Mouse (Mus musculus): ENCODE measurements at regions not wholly inside any gene's neighbourhood (a gene's known extent, or its start where the extent isn't known, plus 50 kb on each side); places are given as distances from the start of the nearest gene placed in this dataset.

DNA sequence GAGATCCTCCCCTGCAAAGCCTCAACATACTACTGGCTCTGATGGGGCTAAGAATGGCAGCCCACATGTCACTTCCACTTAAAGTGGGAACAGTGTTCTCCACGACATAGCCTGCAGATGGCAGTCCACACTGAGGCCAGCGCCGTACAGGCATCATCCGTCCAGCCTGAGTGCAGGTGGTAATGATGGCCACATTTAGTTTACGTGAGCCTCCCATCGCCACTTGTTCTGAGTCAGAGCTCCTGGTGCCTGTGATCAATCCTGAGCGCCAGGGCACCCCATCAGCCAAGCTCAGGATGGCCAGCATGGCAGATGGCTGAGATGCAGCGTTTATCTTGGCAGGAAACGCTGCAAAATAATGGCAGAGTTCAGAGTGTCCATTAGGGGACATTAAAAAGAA, 159.6 kb downstream of the Adgrd1 start:
- no peak for ATAC-seq
- no peak overlapping the region for H3K4me2 ChIP-seq (replicated peaks; ENCODE audit: low read depth, low read length)
- no peak for DNase-seq (ENCODE audit: low spot score)
- no peak overlapping the region for H3K27ac ChIP-seq (ENCODE audit: low read length)
- peak; percentile 47 for TF ChIP-seq CTCF (IDR thresholded peaks at IDR 0.05)
- TF ChIP-seq EP300 (IDR thresholded peaks at IDR 0.05): no peak
- 60% methylated on average over 9 of the region's 9 CpGs for WGBS
- no peaks in the 10 kb centered on the region for H3K36me3 ChIP-seq (ENCODE audit: insufficient read depth, low read length)
- H3K9ac ChIP-seq (replicated peaks; ENCODE audit: low read depth): no peak overlapping the region
- no peak overlapping the region for H3K4me3 ChIP-seq (ENCODE audit: low read depth, low read length)
- H3K27me3 ChIP-seq (replicated peaks; ENCODE audit: insufficient read depth, low read length): no peaks in the 10 kb centered on the region
- no peaks in the 10 kb centered on the region for H3K4me1 ChIP-seq (ENCODE audit: insufficient read depth, low read depth, low read length)
- no peaks in the 10 kb centered on the region for H3K9me3 ChIP-seq (ENCODE audit: low read length)

DNA sequence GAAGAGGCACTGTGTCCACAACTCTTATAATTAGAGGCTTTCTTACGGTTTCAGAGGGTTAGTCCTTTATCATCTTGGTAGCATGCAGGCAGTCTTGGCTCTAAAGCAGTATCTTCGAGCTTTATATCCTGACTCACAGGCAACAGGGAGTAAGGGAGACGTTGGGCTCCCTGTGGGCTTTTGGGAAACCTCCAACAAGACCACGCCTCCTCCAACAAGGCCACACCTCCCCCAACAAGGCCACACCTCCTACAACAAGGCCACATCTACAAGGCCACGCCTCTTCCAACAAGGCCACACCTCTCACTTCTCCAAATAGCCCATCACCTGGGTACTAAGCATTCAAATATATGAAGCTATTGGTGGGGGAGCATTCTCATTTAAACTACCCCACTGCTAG, 160.7 kb downstream of the Adgrd1 start:
- Histone ChIP-seq H3K9me3 (ENCODE audit: low read length) (no peaks in the 10 kb centered on the region), H3K27me3 (replicated peaks; ENCODE audit: insufficient read depth, low read length) (no peaks in the 10 kb centered on the region), H3K4me2 (replicated peaks; ENCODE audit: low read depth, low read length) (no peak overlapping the region), H3K27ac (ENCODE audit: low read length) (no peak overlapping the region), H3K9ac (replicated peaks; ENCODE audit: low read depth) (no peak overlapping the region), H3K4me1 (ENCODE audit: insufficient read depth, low read depth, low read length) (no peaks in the 10 kb centered on the region; the same call in 1 of the 2 replicates), H3K36me3 (ENCODE audit: insufficient read depth, low read length) (no peaks in the 10 kb centered on the region), H3K4me3 (ENCODE audit: low read depth, low read length) (no peak overlapping the region)
- ATAC-seq: no peak
- TF ChIP-seq EP300 (IDR thresholded peaks at IDR 0.05) (no peak), CTCF (IDR thresholded peaks at IDR 0.05) (no peak)
- WGBS: 64% methylated on average over 5 of the region's 5 CpGs
- DNase-seq (ENCODE audit: low spot score): no peak

DNA sequence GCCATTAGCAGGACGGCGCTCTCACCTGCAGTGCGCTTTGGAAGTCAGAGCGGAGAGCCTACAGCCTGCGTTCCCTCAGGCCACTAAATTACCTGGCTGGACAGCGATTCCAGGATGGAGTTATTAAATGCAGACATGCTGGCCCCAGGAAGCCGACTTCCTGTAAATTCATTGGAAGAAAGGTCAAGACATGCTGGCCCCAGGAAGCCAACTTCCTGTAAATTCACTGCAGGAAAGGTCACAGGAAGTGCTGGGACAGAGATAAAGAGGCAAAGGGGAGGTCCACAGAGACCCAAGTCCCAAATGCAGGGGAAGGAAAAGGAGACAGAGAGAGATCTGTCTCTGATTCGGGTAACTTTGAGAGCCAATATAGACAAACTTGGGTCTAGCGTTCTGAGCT, 164.1 kb downstream of the Adgrd1 start:
- Histone ChIP-seq H3K4me1 (ENCODE audit: insufficient read depth, low read depth, low read length) (no peaks in the 10 kb centered on the region; the same call in 1 of the 2 replicates), H3K9me3 (ENCODE audit: low read length) (no peaks in the 10 kb centered on the region), H3K27me3 (replicated peaks; ENCODE audit: insufficient read depth, low read length) (no peaks in the 10 kb centered on the region), H3K27ac (ENCODE audit: low read length) (0 out of 2 replicates have a peak overlapping the region, but pooled peaks have one; percentile 20), H3K4me2 (replicated peaks; ENCODE audit: low read depth, low read length) (no peak overlapping the region), H3K36me3 (ENCODE audit: insufficient read depth, low read length) (no peaks in the 10 kb centered on the region), H3K4me3 (ENCODE audit: low read depth, low read length) (no peak overlapping the region), H3K9ac (replicated peaks; ENCODE audit: low read depth) (no peak overlapping the region)
- 58% methylated on average over 9 of the region's 9 CpGs for WGBS
- TF ChIP-seq EP300 (IDR thresholded peaks at IDR 0.05): peak; percentile 98
- TF ChIP-seq CTCF (IDR thresholded peaks at IDR 0.05): no peak
- peak; percentile 22 for DNase-seq (ENCODE audit: low spot score)
- peak; percentile 75 for ATAC-seq

DNA sequence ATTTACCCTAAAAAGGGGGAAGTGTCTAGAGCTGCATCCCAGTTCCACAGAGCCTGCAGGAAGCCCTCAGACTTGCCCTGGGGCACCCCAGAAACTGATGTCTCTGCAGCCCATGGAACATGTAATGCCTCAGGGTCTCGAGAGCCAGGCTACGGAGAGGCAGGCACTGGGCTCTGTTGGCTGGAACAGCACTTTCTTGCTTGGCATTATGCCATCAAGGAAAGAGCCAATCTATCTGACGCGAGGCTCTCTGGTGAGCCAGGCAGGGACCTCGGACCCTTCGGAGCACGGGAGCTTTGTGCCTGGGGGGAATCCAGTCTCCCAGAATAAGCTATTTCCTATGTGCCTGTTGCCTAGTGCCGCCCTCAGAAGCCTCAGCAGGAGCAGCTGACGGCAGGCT, 166.6 kb downstream of the Adgrd1 start:
- Histone ChIP-seq H3K9me3 (ENCODE audit: low read length) (no peaks in the 10 kb centered on the region), H3K27ac (ENCODE audit: low read length) (no peak overlapping the region), H3K36me3 (ENCODE audit: insufficient read depth, low read length) (no peaks in the 10 kb centered on the region), H3K4me3 (ENCODE audit: low read depth, low read length) (no peak overlapping the region), H3K4me1 (ENCODE audit: insufficient read depth, low read depth, low read length) (no peaks in the 10 kb centered on the region; the same call in 1 of the 2 replicates), H3K4me2 (replicated peaks; ENCODE audit: low read depth, low read length) (no peak overlapping the region), H3K27me3 (replicated peaks; ENCODE audit: insufficient read depth, low read length) (no peaks in the 10 kb centered on the region), H3K9ac (replicated peaks; ENCODE audit: low read depth) (no peak overlapping the region)
- WGBS: 29% methylated on average over 9 of the region's 9 CpGs
- no peak for DNase-seq (ENCODE audit: low spot score)
- no peak for TF ChIP-seq EP300 (IDR thresholded peaks at IDR 0.05)
- no peak for TF ChIP-seq CTCF (IDR thresholded peaks at IDR 0.05)
- no peak for ATAC-seq

DNA sequence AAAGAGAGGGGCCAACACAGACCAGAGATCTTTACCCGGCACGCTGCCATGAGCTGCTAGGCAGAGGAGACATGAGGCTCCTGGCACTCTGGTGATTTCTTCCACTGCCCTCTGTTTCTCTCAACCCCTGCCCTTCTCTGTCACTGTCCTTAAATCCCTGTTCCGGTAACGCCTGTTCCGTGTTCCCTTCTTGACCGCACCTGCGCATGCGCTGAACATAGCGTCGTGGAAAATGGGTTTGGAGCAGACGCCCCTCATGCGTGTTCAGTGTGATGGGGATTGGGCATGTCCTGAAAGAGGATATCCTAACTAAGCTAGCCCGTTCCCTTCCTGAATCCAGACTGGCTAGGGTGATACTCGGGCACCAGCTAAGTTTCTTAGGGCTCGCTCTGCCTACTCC, 167.8 kb downstream of the Adgrd1 start:
- DNase-seq (ENCODE audit: low spot score) (no peak), ATAC-seq (no peak)
- Histone ChIP-seq H3K9ac (replicated peaks; ENCODE audit: low read depth) (no peak overlapping the region), H3K27ac (ENCODE audit: low read length) (no peak overlapping the region), H3K4me2 (replicated peaks; ENCODE audit: low read depth, low read length) (no peak overlapping the region), H3K36me3 (ENCODE audit: insufficient read depth, low read length) (no peaks in the 10 kb centered on the region), H3K27me3 (replicated peaks; ENCODE audit: insufficient read depth, low read length) (no peaks in the 10 kb centered on the region), H3K4me3 (ENCODE audit: low read depth, low read length) (no peak overlapping the region), H3K4me1 (ENCODE audit: insufficient read depth, low read depth, low read length) (no peaks in the 10 kb centered on the region; the same call in 1 of the 2 replicates), H3K9me3 (ENCODE audit: low read length) (no peaks in the 10 kb centered on the region)
- no peak for TF ChIP-seq CTCF (IDR thresholded peaks at IDR 0.05)
- no peak for TF ChIP-seq EP300 (IDR thresholded peaks at IDR 0.05)
- WGBS: 92% methylated on average over 15 of the region's 15 CpGs

DNA sequence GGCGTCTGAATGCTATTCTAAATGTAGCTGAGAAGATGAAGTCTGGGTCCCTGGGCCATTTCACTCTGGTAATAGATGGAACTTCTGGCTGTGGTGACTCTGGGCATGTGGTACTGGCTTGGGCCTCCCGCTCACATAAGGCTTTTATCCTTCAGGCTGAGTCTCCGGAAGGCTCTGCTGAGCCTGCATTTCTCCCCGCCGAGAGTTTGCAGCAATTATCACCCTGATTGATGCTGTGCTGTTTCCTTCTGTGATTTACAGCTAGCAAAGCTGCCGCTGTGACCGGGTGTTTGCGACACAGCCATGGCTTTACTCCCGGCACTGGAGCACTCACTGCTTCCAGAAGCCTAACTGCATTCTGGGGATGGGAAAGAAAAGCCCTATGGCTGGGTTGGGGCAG, 171.9 kb downstream of the Adgrd1 start:
- no peaks in the 10 kb centered on the region for H3K27me3 ChIP-seq (replicated peaks; ENCODE audit: insufficient read depth, low read length)
- TF ChIP-seq EP300 (IDR thresholded peaks at IDR 0.05) (no peak), CTCF (IDR thresholded peaks at IDR 0.05) (no peak)
- no peak for ATAC-seq

DNA sequence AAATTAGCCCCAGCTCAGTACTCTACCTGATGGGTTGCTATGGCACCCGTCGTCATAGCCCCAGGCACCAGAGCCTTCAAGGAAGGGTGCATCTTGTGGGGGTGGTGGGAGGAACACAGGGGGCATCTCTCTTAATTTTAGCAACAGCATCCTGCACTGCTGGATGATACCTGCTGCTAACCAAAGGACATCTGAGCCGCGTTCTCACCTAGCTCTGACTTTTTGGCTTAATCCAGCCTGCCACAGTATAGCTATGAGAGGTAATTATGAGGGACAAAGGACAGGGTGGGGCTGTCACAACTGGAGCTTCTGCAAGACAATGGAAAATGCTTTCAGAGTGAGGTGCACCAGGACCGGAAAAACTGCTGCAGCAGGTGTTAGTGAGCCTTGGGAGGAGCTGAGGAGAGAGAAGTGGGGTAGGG, 173.5 kb downstream of the Adgrd1 start:
- no peak for ATAC-seq
- 29% methylated on average over 5 of the region's 5 CpGs for WGBS
- Histone ChIP-seq H3K9me3 (ENCODE audit: low read length) (no peaks in the 10 kb centered on the region), H3K27ac (ENCODE audit: low read length) (no peak overlapping the region), H3K4me1 (ENCODE audit: insufficient read depth, low read depth, low read length) (no peaks in the 10 kb centered on the region), H3K9ac (replicated peaks; ENCODE audit: low read depth) (no peak overlapping the region), H3K27me3 (replicated peaks; ENCODE audit: insufficient read depth, low read length) (no peaks in the 10 kb centered on the region), H3K4me3 (ENCODE audit: low read depth, low read length) (no peak overlapping the region), H3K4me2 (replicated peaks; ENCODE audit: low read depth, low read length) (no peak overlapping the region), H3K36me3 (ENCODE audit: insufficient read depth, low read length) (no peaks in the 10 kb centered on the region)
- no peak for TF ChIP-seq CTCF (IDR thresholded peaks at IDR 0.05)
- TF ChIP-seq EP300 (IDR thresholded peaks at IDR 0.05): no peak
- no peak for DNase-seq (ENCODE audit: low spot score)

More for the DNA sequence above, 171.9 kb downstream of the Adgrd1 start:
- Histone ChIP-seq H3K27ac (ENCODE audit: low read length) (no peak overlapping the region), H3K36me3 (ENCODE audit: insufficient read depth, low read length) (no peaks in the 10 kb centered on the region), H3K4me3 (ENCODE audit: low read depth, low read length) (no peak overlapping the region), H3K4me1 (ENCODE audit: insufficient read depth, low read depth, low read length) (no peaks in the 10 kb centered on the region), H3K9me3 (ENCODE audit: low read length) (no peaks in the 10 kb centered on the region), H3K4me2 (replicated peaks; ENCODE audit: low read depth, low read length) (no peak overlapping the region), H3K9ac (replicated peaks; ENCODE audit: low read depth) (no peak overlapping the region)
- WGBS: 24% methylated on average over 9 of the region's 9 CpGs
- DNase-seq (ENCODE audit: low spot score): no peak

Data from lung, postnatal 0 days (tissue).